Mouse (Mus musculus) cerebellum, adult 11 months (tissue): ENCODE data around the gene Ilk.

Experiments used
- DNase-seq: peaks from one replicate; pipeline ENCODE4 v3.0.0; 2022

Gene Ilk

GRCm38 (mm10) chr7:105787285-105788140 lies 51.1 kb downstream of the Ilk start, which contains the start of gene Dchs1:
Gene Dchs1, minus strand, starts transcription at chr7:105787654.
- no peak for DNase-seq

DNA sequence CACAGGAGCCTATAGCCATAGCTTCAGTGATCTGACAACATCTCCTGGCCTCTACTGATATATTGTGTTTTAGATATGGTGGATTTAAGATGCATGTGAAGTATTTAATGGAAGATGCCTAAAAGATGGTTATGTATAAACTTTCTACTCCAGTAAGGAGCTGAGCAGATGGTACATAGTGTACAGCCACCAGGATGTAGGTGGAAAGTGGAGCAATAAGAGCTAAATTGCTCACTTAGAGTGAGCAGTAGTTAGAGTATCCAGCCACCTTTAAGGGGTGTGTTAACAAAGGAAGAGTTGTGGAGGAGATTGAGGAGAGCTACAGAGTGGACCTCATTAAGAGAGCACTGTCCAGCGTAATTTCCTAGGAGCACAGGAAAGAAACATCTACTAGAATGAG lies 54.8 kb downstream of the Ilk start:
- no peak for DNase-seq
